Mouse (Mus musculus): ENCODE measurements around the gene Abracl. TPM values are rescaled to one million over a fixed set of nuclear protein-coding genes. Genes with fewer than 3 reads are reported as not detected.

The Abracl gene
- total RNA-seq, 2 experiments from 2014 or later = 2.7 to 4.5 TPM

Other genes with a start within 250 kb of the Abracl start
- 100 to 1,000 TPM; 258 to 310 TPM for gene Txlnb, start 227.1 kb downstream of the Abracl start, total RNA-seq (2021)
- gene Heca, start 75.2 kb downstream of the Abracl start, total RNA-seq (2021) = 10 to 100 TPM; 13.8 to 14.6 TPM
- gene Reps1, start 32.6 kb upstream of the Abracl start, total RNA-seq (2021) = 10 to 100 TPM; 20.3 to 24.7 TPM
- gene Ect2l, start 187.6 kb upstream of the Abracl start, total RNA-seq (2021) = under 1 TPM; 0.32 to 0.46 TPM
- gene Ccdc28a, start 211.7 kb upstream of the Abracl start, total RNA-seq (2021) = 1 to 10 TPM; 6.8 to 8.8 TPM